Mouse (Mus musculus): ENCODE results near the gene Morn1.
A peak's percentile ranks its signal among the peaks of the same experiment; 100 is the strongest.

Morn1 gene

GRCm38 (mm10) chr4:155158543-155158917 lies 72.2 kb downstream of the Morn1 start:
- no peak for DNase-seq (ENCODE audit: low read depth)

GRCm38 (mm10) chr4:155162433-155163319 lies 76.3 kb downstream of the Morn1 start:
- DNase-seq (ENCODE audit: low read depth) = peak; percentile 88

DNA sequence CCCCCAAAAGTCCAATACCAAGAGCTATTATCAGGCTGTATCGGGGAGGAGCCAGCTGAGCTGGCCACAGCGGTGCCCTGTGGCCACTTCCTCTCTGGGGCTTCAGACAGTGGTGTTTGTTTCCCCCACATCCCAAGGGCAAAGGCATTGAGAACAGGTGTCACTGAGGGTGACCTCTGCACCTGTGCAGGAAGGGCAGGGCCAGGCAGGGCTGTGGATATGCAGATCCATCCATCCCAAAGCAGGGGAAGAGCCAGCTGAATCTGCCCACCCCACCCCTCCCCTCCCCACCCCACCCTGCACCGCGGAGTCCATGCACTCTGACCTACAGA lies 76.9 kb downstream of the Morn1 start:
- DNase-seq (ENCODE audit: low read depth) = no peak

- peak; percentile 43 for DNase-seq (ENCODE audit: low read depth)
Observed at GRCm38 (mm10) chr4:155163685-155164084, 77.3 kb downstream of the Morn1 start.

DNA sequence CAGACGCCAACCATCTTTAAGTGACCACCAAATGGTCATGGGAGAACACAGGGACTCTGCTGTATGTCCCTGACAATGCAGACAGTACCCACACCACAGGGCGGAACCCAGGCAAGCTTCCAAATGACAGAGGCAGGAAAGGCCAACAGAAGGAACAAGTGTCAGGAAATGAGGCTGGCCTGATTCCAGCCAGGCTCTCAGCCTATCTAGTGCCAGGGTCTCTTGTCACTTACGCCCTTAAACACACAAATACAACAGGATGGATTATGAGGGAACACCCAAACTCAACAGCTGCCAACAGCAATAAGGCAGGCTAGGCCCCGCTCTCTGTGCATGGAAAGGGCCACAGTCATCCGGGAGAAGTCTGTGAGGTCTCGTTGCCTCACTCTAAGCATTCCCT lies 78.2 kb downstream of the Morn1 start:
- DNase-seq (ENCODE audit: low read depth) = no peak

- DNase-seq (ENCODE audit: low read depth) = no peak
Observed at GRCm38 (mm10) chr4:155165861-155166260, 79.5 kb downstream of the Morn1 start.

DNA sequence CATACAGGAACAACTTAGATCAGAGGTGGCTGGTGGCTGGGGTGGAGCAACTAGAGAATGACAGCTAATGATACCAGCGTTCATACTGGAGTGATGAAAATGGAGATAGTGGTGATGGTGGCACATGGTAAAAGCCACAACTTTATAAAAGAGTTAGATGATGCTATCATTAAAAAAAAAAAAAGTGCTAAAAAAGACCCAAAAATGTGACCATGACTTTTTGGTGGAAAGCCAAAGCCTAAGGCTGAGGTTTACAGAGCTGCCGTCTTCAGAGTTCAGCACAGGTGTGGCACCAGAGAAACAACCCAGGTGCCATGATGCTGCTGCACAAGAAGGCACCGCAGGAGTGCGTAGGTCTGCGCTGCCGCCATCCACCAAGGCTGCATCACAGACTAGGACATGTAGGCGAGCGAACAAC lies 82.5 kb downstream of the Morn1 start:
- DNase-seq (ENCODE audit: low read depth) = peak; percentile 82

DNA sequence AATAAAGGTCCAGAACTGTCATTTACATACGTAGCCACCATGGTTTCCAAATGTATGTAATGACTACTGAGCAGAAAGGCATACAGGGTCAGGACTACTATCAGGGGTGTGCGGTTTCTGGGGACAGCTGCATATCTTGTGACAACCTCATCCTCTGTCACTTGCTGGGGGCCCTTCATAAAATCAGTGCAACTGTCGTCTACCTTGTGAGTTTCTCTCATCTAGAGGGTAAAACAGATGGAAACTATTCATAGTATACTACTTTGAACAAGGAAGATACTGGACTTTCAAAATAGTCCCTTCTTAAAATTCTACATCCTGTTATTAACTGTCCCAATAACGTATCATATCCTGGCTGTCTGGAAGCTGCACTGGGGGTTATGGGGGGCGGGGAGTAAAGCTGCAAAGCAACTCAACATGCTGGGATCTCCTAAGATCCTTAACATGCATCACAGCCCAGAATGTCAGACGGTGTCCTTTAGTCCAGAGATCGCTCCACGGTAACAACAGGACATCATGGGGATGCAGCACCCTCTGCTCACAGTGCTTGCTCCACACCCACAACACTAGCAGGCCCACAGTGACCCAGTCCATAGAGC lies 84.3 kb downstream of the Morn1 start:
- peak; percentile 37 for DNase-seq (ENCODE audit: low read depth)

GRCm38 (mm10) chr4:155171961-155172533 lies 85.7 kb downstream of the Morn1 start:
- no peak for DNase-seq (ENCODE audit: low read depth)

DNA sequence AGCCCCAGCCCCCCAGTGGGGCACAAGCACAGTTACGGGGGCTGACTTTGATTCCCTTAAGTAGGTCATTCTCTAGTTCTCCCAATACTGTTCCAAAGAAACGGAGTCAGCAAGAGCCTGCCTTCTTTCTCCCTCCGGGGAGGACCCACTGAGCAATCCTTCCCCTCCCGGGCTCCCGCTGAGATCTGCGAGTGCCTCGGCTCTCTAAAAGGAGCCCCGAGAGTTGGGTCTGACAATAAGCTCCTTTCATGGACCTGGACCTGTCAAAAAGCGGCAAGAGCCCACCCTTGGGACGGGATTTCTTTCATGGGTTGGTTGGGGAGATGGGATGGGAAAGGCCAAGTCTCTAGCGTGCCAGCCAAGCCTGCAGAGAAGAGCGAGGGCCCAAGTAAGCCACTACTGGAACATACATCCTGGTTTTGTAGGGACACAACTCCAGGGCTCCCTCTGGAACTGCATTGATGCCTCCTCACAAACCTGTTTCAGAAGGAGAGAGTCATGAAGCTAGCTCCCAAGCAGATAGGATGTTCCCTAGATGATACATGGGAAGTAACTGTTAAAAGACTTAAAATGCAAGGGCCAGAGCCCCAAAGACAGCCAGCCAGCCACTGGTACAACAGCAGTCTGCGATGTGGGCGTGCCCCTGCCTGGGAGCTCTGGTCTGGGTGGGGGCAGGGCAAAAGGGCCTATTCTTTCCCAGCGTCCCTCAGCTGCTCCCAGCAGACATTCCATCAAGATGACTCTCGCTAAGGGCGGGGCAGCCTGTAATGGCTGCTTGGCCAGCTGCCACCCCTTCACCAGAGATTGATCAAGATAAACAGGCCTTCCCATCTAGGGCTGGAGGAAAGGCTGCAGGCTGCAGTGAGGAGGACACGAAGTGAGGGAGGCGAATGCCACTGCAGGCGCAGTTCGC lies 86.8 kb downstream of the Morn1 start:
- no peak for DNase-seq (ENCODE audit: low read depth)

DNA sequence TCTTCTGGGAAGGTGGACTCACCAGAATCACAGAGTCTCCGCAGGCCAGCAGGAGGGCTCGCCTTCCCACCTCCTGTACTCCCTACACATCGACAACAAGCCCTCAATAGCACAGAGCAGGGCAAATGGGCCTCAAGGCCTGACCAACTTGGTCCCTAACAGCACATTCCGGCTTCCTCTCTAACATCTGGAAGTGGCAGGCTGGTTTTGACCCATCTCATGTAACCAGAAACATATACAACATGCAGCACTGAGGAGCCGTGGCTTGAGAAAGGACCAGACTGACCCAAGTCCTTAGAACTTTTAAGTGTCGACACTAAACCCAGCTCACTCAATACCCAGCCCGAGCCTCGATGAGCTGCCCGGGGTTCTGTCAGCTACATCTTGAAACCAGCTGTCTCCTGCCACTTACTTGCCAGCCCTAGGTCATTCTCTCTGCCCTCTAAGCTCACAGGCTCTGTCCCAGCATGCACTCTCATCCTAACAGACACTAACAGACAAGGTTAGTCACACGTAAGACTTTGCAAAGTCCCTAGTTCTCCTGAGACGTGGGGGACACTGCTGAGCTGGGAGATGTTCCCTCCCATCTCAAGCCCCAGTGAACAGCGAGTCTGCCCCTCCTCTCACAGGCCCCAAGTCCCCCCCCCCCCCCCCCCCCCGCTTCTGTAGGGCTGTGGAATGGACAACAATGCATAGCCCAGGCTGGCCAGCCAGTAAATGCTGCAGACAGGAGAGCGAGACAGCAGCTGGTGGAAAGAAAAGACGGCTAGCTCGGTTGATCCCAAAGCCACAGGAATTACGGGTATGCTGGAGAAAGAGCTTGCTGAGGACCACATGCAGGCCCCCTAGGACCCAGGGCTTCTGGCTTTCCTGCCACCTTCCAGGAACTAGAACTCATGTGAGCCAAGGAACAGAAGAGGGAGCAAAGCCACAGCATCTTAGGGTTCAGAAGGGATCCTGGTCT lies 87.7 kb downstream of the Morn1 start:
- no peak for DNase-seq (ENCODE audit: low read depth)

GRCm38 (mm10) chr4:155176210-155176609 lies 89.8 kb downstream of the Morn1 start:
- peak; percentile 26 for DNase-seq (ENCODE audit: low read depth)

DNA sequence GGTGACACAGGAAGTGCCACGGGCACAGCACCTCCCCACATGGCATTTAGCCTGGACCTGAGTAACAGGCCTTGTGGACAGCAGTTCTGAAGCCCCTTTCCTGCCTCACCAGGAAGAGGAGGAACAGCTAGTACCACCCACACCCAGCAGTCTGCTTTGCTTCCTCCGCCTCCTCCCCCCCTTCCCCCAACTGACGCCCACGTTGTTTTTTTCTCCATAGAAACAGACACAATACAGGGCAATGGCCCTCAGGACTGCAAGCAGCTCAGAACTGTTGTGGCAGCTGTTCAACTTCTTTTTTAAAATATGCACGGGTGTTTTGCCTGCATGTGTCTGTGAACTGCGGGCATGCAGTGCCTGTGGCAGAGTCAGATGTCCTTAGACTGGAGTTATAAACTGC lies 91.9 kb downstream of the Morn1 start:
- DNase-seq (ENCODE audit: low read depth) = peak; percentile 89

DNA sequence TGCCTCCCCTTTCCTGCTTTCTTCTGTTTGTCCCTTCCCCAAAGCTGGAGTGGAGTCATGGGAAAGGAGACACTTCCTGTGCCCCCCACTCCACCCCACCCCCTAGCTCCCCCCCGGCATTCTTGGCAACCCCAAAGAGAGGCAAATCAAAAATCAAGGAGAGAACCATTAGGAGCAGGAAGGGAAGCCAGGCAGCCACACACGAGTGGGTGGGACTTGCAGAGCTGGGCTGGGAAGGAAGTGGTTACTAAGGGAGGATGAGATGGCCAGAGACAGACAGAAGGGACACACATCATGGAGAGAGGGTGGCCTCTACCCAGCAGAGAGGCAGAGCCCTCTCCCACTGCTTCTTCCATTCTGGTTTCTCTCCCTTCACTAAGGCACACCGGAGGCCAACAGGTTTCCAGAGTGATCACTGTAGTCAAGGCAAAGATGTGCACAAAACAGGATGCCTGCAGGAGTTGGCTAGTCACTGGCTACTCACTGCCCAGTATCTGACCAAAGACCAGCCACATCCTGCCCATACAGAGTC lies 92.7 kb downstream of the Morn1 start:
- DNase-seq (ENCODE audit: low read depth) = peak; percentile 62

- DNase-seq (ENCODE audit: low read depth) = no peak
Observed at GRCm38 (mm10) chr4:155183201-155183600, 96.8 kb downstream of the Morn1 start.

DNA sequence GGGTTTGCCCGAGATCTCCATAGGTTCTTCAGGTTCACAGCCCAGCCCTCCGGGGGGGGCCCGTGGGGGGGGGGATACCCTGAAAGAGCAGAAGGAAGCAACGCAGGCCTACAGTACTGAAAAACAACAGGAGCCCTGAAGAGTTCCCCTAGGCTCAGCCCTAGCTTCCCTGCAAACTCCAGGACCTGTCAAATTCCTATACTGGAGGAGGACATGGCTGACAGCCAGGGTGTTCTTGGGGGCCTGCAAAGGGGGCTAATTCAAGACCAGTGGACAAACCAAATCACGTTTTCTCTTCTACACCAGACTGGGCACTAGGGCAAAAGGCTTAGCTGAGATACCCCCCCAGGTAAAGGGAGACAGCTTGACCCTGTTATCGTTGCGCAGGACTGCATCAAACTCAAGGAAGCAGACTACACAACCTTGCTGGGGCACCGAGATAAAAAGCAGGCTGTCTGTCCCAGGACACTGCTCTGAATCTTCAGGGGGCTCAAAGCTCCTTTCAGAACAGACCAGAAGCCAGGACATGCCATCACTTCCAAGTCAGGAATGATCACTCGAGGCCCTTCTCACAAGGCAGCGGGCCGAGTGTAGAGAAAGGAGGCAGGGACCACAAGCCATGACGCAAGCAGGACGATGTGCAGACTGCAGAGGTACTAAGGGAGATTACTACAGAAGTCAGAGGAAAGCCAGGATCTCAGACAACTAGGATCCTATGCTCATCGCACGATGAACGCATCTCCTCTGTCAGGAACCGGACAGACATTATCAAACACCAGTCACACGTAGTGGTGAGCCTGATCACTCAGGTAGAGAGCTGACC lies 98.1 kb downstream of the Morn1 start:
- no peak for DNase-seq (ENCODE audit: low read depth)

- DNase-seq (ENCODE audit: low read depth) = no peak
Observed at GRCm38 (mm10) chr4:155185845-155186244, 99.5 kb downstream of the Morn1 start.

- no peak for DNase-seq (ENCODE audit: low read depth)
Observed at GRCm38 (mm10) chr4:155187192-155187674, 100.9 kb downstream of the Morn1 start.

- DNase-seq (ENCODE audit: low read depth) = no peak
Observed at GRCm38 (mm10) chr4:155188341-155188740, 102.0 kb downstream of the Morn1 start.

- DNase-seq (ENCODE audit: low read depth) = no peak
Observed at GRCm38 (mm10) chr4:155188803-155189202, 102.4 kb downstream of the Morn1 start.

All from induced T-regulatory cell, adult 2 months (primary cell).